Mouse (Mus musculus) kidney, postnatal 0 days (tissue): Measurements from ENCODE around the gene Krt82. TPM values are rescaled to one million over a fixed set of nuclear protein-coding genes. Genes with fewer than 3 reads are reported as not detected.

Source experiments
- ATAC-seq: fragments of 200-750 bp; cut with Nextera tagmentation; replicated peaks from 2 replicates; pipeline ENCODE4 v1.8.0; 2017; ENCODE audit warnings: low read depth, moderate number of reproducible peaks, moderate TSS enrichment, moderate library complexity; ENCODE audit not compliant: low FRiP score
- DNase-seq: peaks from one replicate; pipeline ENCODE4 v3.0.0-alpha.2; 2016; ENCODE audit warnings: low spot score
- H3K27ac ChIP-seq: fragments of 300-500 bp; sonication (generic); 2 replicates; pipeline ENCODE4 v1.5.1; 2014; ENCODE audit warnings: mild to moderate bottlenecking
- H3K27me3 ChIP-seq: fragments of 300-500 bp; sonication (generic); 2 replicates; pipeline ENCODE4 v1.6.1; 2014; ENCODE audit warnings: low read length, mixed read lengths; ENCODE audit not compliant: insufficient read depth
- H3K36me3 ChIP-seq: fragments of 300-500 bp; sonication (generic); 2 replicates; pipeline ENCODE4 v1.6.1; 2014; ENCODE audit warnings: low read length, mixed read lengths; ENCODE audit not compliant: insufficient read depth
- H3K4me1 ChIP-seq: fragments of 300-500 bp; sonication (generic); replicated peaks from 2 replicates; pipeline ENCODE4 v1.6.1; 2014; ENCODE audit warnings: antibody characterized with exemption, low read length, mixed read lengths; ENCODE audit not compliant: insufficient read depth
- H3K4me2 ChIP-seq: fragments of 300-500 bp; sonication (generic); 2 replicates; pipeline ENCODE4 v1.6.1; 2014; ENCODE audit warnings: mild to moderate bottlenecking, low read length, moderate library complexity, mixed read lengths
- H3K4me3 ChIP-seq: fragments of 300-500 bp; sonication (generic); replicated peaks from 2 replicates; pipeline ENCODE4 v1.5.1; 2014; ENCODE audit warnings: low read depth, low read length
- H3K9ac ChIP-seq: fragments of 300-500 bp; sonication (generic); 2 replicates; pipeline ENCODE4 v1.6.1; 2014; ENCODE audit warnings: low read depth, low read length
- H3K9me3 ChIP-seq: fragments of 300-500 bp; sonication (generic); replicated peaks from 2 replicates; pipeline ENCODE4 v1.6.1; 2016; ENCODE audit warnings: low read length, inconsistent platforms, mixed read lengths
- CTCF ChIP-seq: IDR thresholded peaks from 2 replicates; pipeline ENCODE4 v1.5.1; 2016; ENCODE audit warnings: antibody characterized with exemption, low read depth, mild to moderate bottlenecking, moderate library complexity
- WGBS: fragments of 180-500 bp; shearing (Covaris S2); extraction: QIAGEN DNeasy Blood & Tissue Kit; methylation state at CpG from one replicate; pipeline ENCODE4 v1.1.7; 2014; 5-methylcytosine and 5-hydroxymethylcytosine counted together
- microRNA-seq: library from miRNA; unstranded; fragments of <30 nt; microRNA quantifications from one replicate; pipeline ENCODE4, GENCODE M21; 2016
- polyA plus RNA-seq: library from polyadenylated mRNA; unstranded; fragments of >200 nt; fragmentation: Nextera tagmentation; extraction: Ambion mirVana; gene quantifications from 2 replicates; pipeline ENCODE4 v1.2.1, GENCODE M21; 2015

The Krt82 gene
- polyA plus RNA-seq, 1 experiment from 2014 or later: not detected

DNA sequence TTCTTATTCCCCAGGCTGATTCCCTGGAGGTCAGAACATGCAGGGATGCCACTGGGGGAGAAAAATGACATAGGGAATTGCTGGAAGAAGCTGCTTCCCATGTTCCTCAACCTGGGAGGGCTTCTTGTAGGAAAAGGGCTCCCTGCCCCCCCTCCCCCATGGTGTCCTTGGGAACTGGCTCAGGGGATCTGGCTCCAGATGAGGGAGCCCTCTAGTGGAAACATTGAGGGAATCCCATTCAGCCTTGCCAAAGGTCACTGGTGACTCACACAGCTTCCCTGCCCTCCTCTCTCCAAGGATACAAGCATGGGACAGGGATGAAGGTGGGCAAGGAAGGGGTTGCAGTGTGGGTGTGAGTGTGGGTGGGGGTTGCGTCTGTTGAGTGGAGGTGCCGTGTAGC, 53.3 kb downstream of the Krt82 start:
- H3K27ac ChIP-seq: no peak overlapping the region
- no peak overlapping the region for H3K9ac ChIP-seq
- no peaks in the 10 kb centered on the region for H3K36me3 ChIP-seq
- H3K4me2 ChIP-seq: no peak overlapping the region
- H3K4me1 ChIP-seq: no peaks in the 10 kb centered on the region
- ATAC-seq: no peak
- WGBS: 81% methylated on average over 2 of the region's 2 CpGs
- no peaks in the 10 kb centered on the region for H3K9me3 ChIP-seq
- H3K4me3 ChIP-seq: no peak overlapping the region
- DNase-seq: peak; percentile 60
- H3K27me3 ChIP-seq: no peaks in the 10 kb centered on the region
- peak; percentile 73 for TF ChIP-seq CTCF

DNA sequence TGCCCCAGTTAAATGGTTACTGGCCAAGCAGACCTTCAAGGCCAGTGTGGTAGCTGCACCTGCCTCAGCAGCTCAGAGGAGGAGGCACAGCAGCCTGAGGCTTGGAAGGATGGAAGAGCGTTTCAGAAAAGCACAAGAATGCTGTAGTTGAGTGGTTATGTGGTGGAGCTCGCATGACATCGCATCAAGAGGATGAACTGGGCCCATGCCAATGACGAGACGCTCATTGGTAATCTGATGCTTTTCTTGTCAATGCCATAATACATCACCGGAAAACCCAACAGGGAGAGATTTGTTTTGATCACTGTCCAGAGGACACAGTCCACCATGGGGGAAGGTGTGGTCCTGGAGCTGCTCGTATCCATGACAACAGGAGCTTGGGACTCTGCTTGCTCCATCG, 55.2 kb downstream of the Krt82 start:
- H3K4me1 ChIP-seq: no peaks in the 10 kb centered on the region
- H3K4me3 ChIP-seq: no peak overlapping the region
- no peak overlapping the region for H3K9ac ChIP-seq
- ATAC-seq: no peak
- H3K27me3 ChIP-seq: no peaks in the 10 kb centered on the region
- H3K27ac ChIP-seq: no peak overlapping the region
- H3K9me3 ChIP-seq: no peaks in the 10 kb centered on the region
- no peaks in the 10 kb centered on the region for H3K36me3 ChIP-seq
- no peak for TF ChIP-seq CTCF
- DNase-seq: no peak
- no peak overlapping the region for H3K4me2 ChIP-seq
- 65% methylated on average over 8 of the region's 8 CpGs for WGBS

DNA sequence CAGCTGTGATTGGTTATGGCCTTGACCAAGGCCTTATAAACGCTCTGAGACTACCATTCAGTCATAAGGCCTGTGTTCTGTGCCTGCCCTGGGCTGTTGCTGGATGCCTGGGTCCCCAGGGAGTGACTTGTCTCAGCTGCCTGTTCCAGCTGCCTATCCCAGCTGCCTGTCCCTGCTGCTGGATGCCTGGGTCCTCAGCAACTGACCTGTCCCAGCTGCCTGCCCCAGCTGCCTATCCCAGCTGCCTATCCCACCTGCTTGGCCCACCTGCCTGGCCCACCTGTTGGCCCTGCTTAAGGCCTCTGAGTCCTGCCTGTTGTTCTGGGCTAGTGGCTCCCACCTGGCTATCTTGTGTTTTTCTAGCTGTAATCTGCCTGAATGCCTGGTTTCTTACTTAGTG, 56.3 kb downstream of the Krt82 start:
- Histone ChIP-seq H3K27me3 (no peaks in the 10 kb centered on the region), H3K36me3 (no peaks in the 10 kb centered on the region), H3K4me1 (no peaks in the 10 kb centered on the region), H3K27ac (no peak overlapping the region), H3K9me3 (no peaks in the 10 kb centered on the region), H3K4me2 (no peak overlapping the region), H3K9ac (no peak overlapping the region), H3K4me3 (no peak overlapping the region)
- no peak for ATAC-seq
- DNase-seq: no peak
- no peak for TF ChIP-seq CTCF
- 43% methylated on average over 1 of the region's 1 CpGs for WGBS

DNA sequence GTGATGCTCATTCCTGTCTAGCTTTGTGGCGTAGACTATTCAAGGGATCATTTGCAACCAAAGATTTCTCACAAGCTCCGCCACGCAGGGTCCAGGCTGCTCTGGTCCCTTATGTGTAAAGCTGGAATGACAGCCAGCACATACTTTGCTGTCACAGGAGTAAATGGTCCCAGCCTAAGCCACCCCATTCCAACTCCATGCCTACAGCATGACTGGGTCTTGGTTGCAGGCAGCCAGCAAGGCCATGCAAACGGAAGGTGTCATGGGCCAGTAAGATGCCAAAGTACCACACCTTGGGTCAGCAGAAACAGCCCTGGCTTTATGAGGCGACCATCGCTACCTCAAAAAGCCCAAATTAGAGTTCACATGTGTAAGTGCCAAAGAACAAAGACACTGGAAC, 56.8 kb downstream of the Krt82 start:
- DNase-seq: no peak
- H3K27me3 ChIP-seq: no peaks in the 10 kb centered on the region
- no peaks in the 10 kb centered on the region for H3K4me1 ChIP-seq
- H3K27ac ChIP-seq: no peak overlapping the region
- ATAC-seq: no peak
- H3K36me3 ChIP-seq: no peaks in the 10 kb centered on the region
- WGBS: 95% methylated on average over 6 of the region's 6 CpGs
- no peak for TF ChIP-seq CTCF
- no peak overlapping the region for H3K9ac ChIP-seq
- H3K4me3 ChIP-seq: no peak overlapping the region
- no peaks in the 10 kb centered on the region for H3K9me3 ChIP-seq
- no peak overlapping the region for H3K4me2 ChIP-seq

DNA sequence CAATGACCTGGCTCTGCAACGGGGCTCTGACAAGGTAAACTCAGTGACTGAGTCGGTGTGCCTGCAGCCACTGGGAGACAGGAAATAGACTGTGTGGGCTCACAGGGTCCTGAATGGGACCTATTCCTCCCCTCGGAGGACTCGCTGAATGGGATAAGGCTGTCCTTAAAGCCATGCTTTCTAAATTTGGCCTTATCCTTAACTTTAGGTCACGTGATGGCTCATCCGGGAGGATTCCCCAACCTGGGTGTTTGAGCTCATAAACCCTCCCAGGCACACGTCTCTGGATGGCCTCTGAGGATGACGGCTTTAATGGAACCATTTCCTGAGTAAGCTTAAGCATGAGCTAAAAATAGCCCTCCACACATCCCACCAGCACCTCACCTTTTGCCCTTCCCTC, 57.7 kb downstream of the Krt82 start:
- Histone ChIP-seq H3K36me3 (no peaks in the 10 kb centered on the region), H3K4me3 (no peak overlapping the region), H3K27me3 (no peaks in the 10 kb centered on the region), H3K4me1 (no peaks in the 10 kb centered on the region), H3K27ac (no peak overlapping the region), H3K9ac (no peak overlapping the region), H3K9me3 (no peaks in the 10 kb centered on the region), H3K4me2 (no peak overlapping the region)
- no peak for DNase-seq
- ATAC-seq: no peak
- WGBS: 18% methylated on average over 8 of the region's 8 CpGs
- no peak for TF ChIP-seq CTCF

DNA sequence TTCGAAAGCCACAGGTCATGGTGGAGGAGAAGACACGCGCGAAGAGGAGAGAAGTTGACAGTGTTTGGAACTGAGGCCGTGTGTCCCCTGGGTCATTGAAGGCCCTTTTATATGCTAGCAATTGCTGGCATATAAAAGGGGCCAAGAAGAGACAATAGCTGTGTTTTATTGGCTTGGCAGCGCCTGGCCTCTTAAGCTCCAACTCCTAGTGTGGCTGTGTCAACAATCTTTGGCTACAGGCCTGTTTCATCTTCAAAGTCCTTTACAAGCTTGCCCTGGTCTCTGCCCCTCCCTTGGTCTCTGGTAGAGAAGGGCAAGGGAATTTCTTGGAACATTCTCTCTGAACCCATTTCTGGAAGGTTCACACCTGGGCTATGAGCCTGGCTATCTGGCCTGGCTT, 59.0 kb downstream of the Krt82 start, which contains the start of gene Krt83:
TSS of gene Krt83 (minus strand) at position 82 of the 400 bp plus-strand sequence.
- 59% methylated on average over 6 of the region's 6 CpGs for WGBS
- no peak for ATAC-seq
- H3K4me3 ChIP-seq: no peak within 1 kb of the TSS
- no peaks in the 10 kb centered on the region for H3K36me3 ChIP-seq
- H3K9me3 ChIP-seq: no peaks in the 10 kb centered on the region
- no peak within 1 kb of the TSS for H3K9ac ChIP-seq
- no peak within 1 kb of the TSS for H3K27ac ChIP-seq
- no peaks in the 10 kb centered on the region for H3K4me1 ChIP-seq
- H3K27me3 ChIP-seq: no peaks in the 10 kb centered on the region
- no peak for TF ChIP-seq CTCF
- DNase-seq: no peak
- H3K4me2 ChIP-seq: no peak within 1 kb of the TSS

Small RNA genes within 50 kb of the gene (microRNA-seq; reads per million reads assigned to microRNA genes)
- gene Gm44393 (not detected), gene Gm44460 (not detected)

Other genes starting within 250 kb of the Krt82 start
- gene Krt80, start 180.5 kb downstream of the Krt82 start, polyA plus RNA-seq: 1.9 and 2.2 TPM in 2 replicates
- gene Krt7, start 139.6 kb downstream of the Krt82 start, polyA plus RNA-seq: 226 and 229 TPM in 2 replicates
- 0.05 TPM in 1 of 2 replicates, not detected in the other for gene Krt87, start 111.9 kb downstream of the Krt82 start, polyA plus RNA-seq
- gene Krt88, start 102.9 kb downstream of the Krt82 start, polyA plus RNA-seq: 0.13 TPM in 1 of 2 replicates, not detected in the other
- not detected in 2 replicates for gene Krt81, start 86.9 kb downstream of the Krt82 start, polyA plus RNA-seq
- gene Krt86, start 77.2 kb downstream of the Krt82 start, polyA plus RNA-seq: not detected in 2 replicates
- gene Krt83, start 59.2 kb downstream of the Krt82 start, polyA plus RNA-seq: not detected in 2 replicates
- gene Gm49425, start 33.4 kb downstream of the Krt82 start, polyA plus RNA-seq: not detected in 2 replicates
- not detected in 2 replicates for gene Krt84, start 17.8 kb downstream of the Krt82 start, polyA plus RNA-seq
- 0.09 TPM in 1 of 2 replicates, not detected in the other for gene Krt90, start 12.3 kb upstream of the Krt82 start, polyA plus RNA-seq
- gene Krt75, start 23.2 kb upstream of the Krt82 start, polyA plus RNA-seq: 0.14 and 0.20 TPM in 2 replicates
- not detected in 2 replicates for gene Gm5414, start 77.5 kb upstream of the Krt82 start, polyA plus RNA-seq
- not detected in 2 replicates for gene Gm5478, start 96.7 kb upstream of the Krt82 start, polyA plus RNA-seq
- not detected in 2 replicates for gene Krt6b, start 129.6 kb upstream of the Krt82 start, polyA plus RNA-seq
- not detected in 2 replicates for gene Krt6a, start 143.6 kb upstream of the Krt82 start, polyA plus RNA-seq
- 0.77 and 3.0 TPM in 2 replicates for gene Krt5, start 162.2 kb upstream of the Krt82 start, polyA plus RNA-seq
- gene Krt71, start 192.4 kb upstream of the Krt82 start, polyA plus RNA-seq: not detected in 2 replicates
- not detected in 2 replicates for gene Krt72, start 235.8 kb upstream of the Krt82 start, polyA plus RNA-seq